Mouse (Mus musculus): ENCODE results near the gene Zfp316.

Zfp316 gene

GRCm38 (mm10) chr5:143236036-143236435 lies 33.8 kb downstream of the Zfp316 start:
- no peak for DNase-seq (ENCODE audit: extremely low read depth, insufficient read length, low spot score)

GRCm38 (mm10) chr5:143235028-143235693 lies 34.7 kb downstream of the Zfp316 start, which contains the start of gene Zfp12:
Gene Zfp12, plus strand, starts transcription at chr5:143235163.
- peak; percentile 96 for DNase-seq (ENCODE audit: extremely low read depth, insufficient read length, low spot score)

- DNase-seq (ENCODE audit: extremely low read depth, insufficient read length, low spot score) = no peak
Observed at GRCm38 (mm10) chr5:143226790-143227189, 43.0 kb downstream of the Zfp316 start, which contains the start of gene Spdye4a. Gene Spdye4a, minus strand, starts transcription at chr5:143226890.

GRCm38 (mm10) chr5:143222287-143222686 lies 47.5 kb downstream of the Zfp316 start:
- no peak for DNase-seq (ENCODE audit: extremely low read depth, insufficient read length, low spot score)

- DNase-seq (ENCODE audit: extremely low read depth, insufficient read length, low spot score) = no peak
Observed at GRCm38 (mm10) chr5:143220996-143221395, 48.8 kb downstream of the Zfp316 start.

- DNase-seq (ENCODE audit: extremely low read depth, insufficient read length, low spot score) = no peak
Observed at GRCm38 (mm10) chr5:143213832-143214231, 56.0 kb downstream of the Zfp316 start.

- DNase-seq (ENCODE audit: extremely low read depth, insufficient read length, low spot score) = no peak
Observed at GRCm38 (mm10) chr5:143205015-143205414, 64.8 kb downstream of the Zfp316 start.
